Comparison of ENCODE assay signal across 14 mouse cellular contexts in the genomic region with DNA sequence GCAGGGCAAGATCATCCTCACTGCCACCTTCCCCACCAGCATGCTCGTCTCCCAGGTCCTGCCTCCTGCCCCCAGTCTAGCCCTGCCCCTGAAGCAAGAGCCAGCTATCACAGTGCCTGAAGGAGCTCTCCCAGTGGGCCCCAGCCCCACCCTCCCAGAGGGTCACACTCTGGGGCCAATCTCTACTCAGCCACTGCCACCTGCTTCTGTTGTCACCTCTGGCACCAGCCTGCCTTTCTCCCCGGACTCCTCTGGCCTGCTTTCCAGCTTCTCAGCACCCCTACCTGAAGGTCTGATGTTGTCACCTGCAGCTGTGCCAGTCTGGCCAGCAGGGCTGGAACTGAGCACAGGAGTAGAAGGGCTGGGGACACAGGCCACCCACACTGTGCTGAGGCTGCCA. TPM values are rescaled to one million over a fixed set of nuclear protein-coding genes. Genes with fewer than 3 reads are reported as not detected.
DNase-seq lines count a peak whose midpoint lies in the region; ATAC-seq and TF ChIP-seq lines count a peak whose summit lies in the region.
"Had no signal": no experiment of that assay in that cellular context is flagged by ENCODE, and none has a peak within 500 bp of the region (broad histone marks: within the 10 kb centered on the region; RNA-seq: fewer than 3 reads in every experiment).

No protein-coding gene starts in this region.

- H3K9me3 ChIP-seq in heart, embryonic 11.5 days (replicated peaks; ENCODE audit: control insufficient read depth, low read length), result no peaks in the 10 kb centered on the region
- no peaks in the 10 kb centered on the region for H3K9me3 ChIP-seq in liver, postnatal 0 days (ENCODE audit: low read length)
- H3K9me3 ChIP-seq in liver, embryonic 11.5 days (ENCODE audit: control insufficient read depth, low read length), result no peaks in the 10 kb centered on the region
- H3K9me3 ChIP-seq in embryonic facial prominence, embryonic 12.5 days, result no peaks in the 10 kb centered on the region
- no peaks in the 10 kb centered on the region for H3K9me3 ChIP-seq in intestine, embryonic 16.5 days (ENCODE audit: control insufficient read depth, low read length)
- H3K9me3 ChIP-seq: G1E had no signal

- no peak overlapping the region for H3K9ac ChIP-seq in heart, adult 2 months (ENCODE audit: low read depth, low read length)
- no peak overlapping the region for H3K9ac ChIP-seq in heart, embryonic 11.5 days (ENCODE audit: low read depth, low read length)
- no peak overlapping the region for H3K9ac ChIP-seq in liver, postnatal 0 days (replicated peaks)
- H3K9ac ChIP-seq in liver, embryonic 11.5 days (ENCODE audit: low read depth, low read length), result no peak overlapping the region
- 0 out of 2 replicates have a peak overlapping the region, but pooled peaks have one; percentile 91 for H3K9ac ChIP-seq in embryonic facial prominence, embryonic 12.5 days
- peak overlapping the region; percentile 87 for H3K9ac ChIP-seq in intestine, embryonic 16.5 days (ENCODE audit: low read depth, low read length)

- no peak for TF ChIP-seq EP300 in heart, adult 2 months (IDR thresholded peaks at IDR 0.05; ENCODE audit: insufficient read depth, low read depth, low read length)
- TF ChIP-seq EP300 in liver, postnatal 0 days (IDR thresholded peaks at IDR 0.05; ENCODE audit: low read depth), result no peak

- no peak for TF ChIP-seq CTCF in heart, adult 2 months (IDR thresholded peaks at IDR 0.05)
- TF ChIP-seq CTCF in liver, postnatal 0 days (IDR thresholded peaks at IDR 0.05; ENCODE audit: low read depth), result no peak

- 0 out of 2 replicates have a peak, but pooled peaks have one; percentile 22 for TF ChIP-seq POLR2A in heart, adult 2 months (IDR thresholded peaks at IDR 0.05; ENCODE audit: insufficient read depth, low read depth, low read length)

- DNase-seq in heart, adult 2 months, result no peak
- peak; percentile 14 for DNase-seq in liver, postnatal 0 days
- no peak for DNase-seq in liver, embryonic 11.5 days (ENCODE audit: low spot score)
- DNase-seq in spleen, adult 18-20 months, result no peak
- no peak for DNase-seq in spleen, adult 12 weeks (ENCODE audit: low spot score)
- DNase-seq: cerebellum, adult 11 months; kidney, adult 2 months; retina, postnatal 1 day; thymus, postnatal 14 days had no signal

- peaks cover 7% of the 10 kb centered on the region for H3K4me1 ChIP-seq in heart, adult 2 months (ENCODE audit: control insufficient read depth, insufficient read depth, low read length)
- peaks cover 29% of the 10 kb centered on the region for H3K4me1 ChIP-seq in heart, embryonic 11.5 days (ENCODE audit: control insufficient read depth, insufficient read depth, low read length)
- peaks cover 26% of the 10 kb centered on the region for H3K4me1 ChIP-seq in liver, postnatal 0 days (ENCODE audit: insufficient read depth)
- H3K4me1 ChIP-seq in liver, embryonic 11.5 days (replicated peaks; ENCODE audit: control insufficient read depth, insufficient read depth, low read length), result peaks cover 33% of the 10 kb centered on the region
- H3K4me1 ChIP-seq in embryonic facial prominence, embryonic 12.5 days, result peaks cover 37% of the 10 kb centered on the region
- peaks cover 38% of the 10 kb centered on the region for H3K4me1 ChIP-seq in intestine, embryonic 16.5 days (ENCODE audit: control insufficient read depth, insufficient read depth, low read length)

- H3K36me3 ChIP-seq in heart, adult 2 months (ENCODE audit: control insufficient read depth, insufficient read depth, low read length), result no peaks in the 10 kb centered on the region
- 0 out of 2 replicates have a peak, but pooled peaks cover 8% of the 10 kb centered on the region for H3K36me3 ChIP-seq in heart, embryonic 11.5 days (ENCODE audit: control insufficient read depth, insufficient read depth, low read length)
- no peaks in the 10 kb centered on the region; the same call in 1 of the 2 replicates for H3K36me3 ChIP-seq in liver, postnatal 0 days (replicated peaks; ENCODE audit: insufficient read depth, low read length)
- peaks cover 2% of the 10 kb centered on the region; the same call in 1 of the 2 replicates for H3K36me3 ChIP-seq in liver, embryonic 11.5 days (ENCODE audit: control insufficient read depth, insufficient read depth, low read length)
- peaks cover 13% of the 10 kb centered on the region for H3K36me3 ChIP-seq in embryonic facial prominence, embryonic 12.5 days
- peaks cover 2% of the 10 kb centered on the region; the same call in 1 of the 2 replicates for H3K36me3 ChIP-seq in intestine, embryonic 16.5 days (ENCODE audit: control insufficient read depth, insufficient read depth, low read length)

- H3K4me3 ChIP-seq in heart, adult 2 months, result no peak overlapping the region
- H3K4me3 ChIP-seq in heart, embryonic 11.5 days (ENCODE audit: low read depth, low read length), result no peak overlapping the region
- H3K4me3 ChIP-seq in liver, postnatal 0 days (ENCODE audit: low read depth, low read length), result no peak overlapping the region
- H3K4me3 ChIP-seq in liver, embryonic 11.5 days (ENCODE audit: low read depth, low read length), result no peak overlapping the region
- H3K4me3 ChIP-seq in embryonic facial prominence, embryonic 12.5 days, result no peak overlapping the region
- peak overlapping the region; percentile 3; the same call in 1 of the 2 replicates for H3K4me3 ChIP-seq in intestine, embryonic 16.5 days (ENCODE audit: low read length)

- no peak for ATAC-seq in heart, embryonic 11.5 days (replicated peaks; ENCODE audit: insufficient number of reproducible peaks, low FRiP score, low TSS enrichment)
- no peak for ATAC-seq in liver, postnatal 0 days
- no peak for ATAC-seq in liver, embryonic 11.5 days (replicated peaks; ENCODE audit: low FRiP score)
- ATAC-seq in embryonic facial prominence, embryonic 12.5 days (ENCODE audit: insufficient number of reproducible peaks, insufficient read depth, low FRiP score, low TSS enrichment), result no peak
- ATAC-seq in intestine, embryonic 16.5 days, result no peak

- no peaks in the 10 kb centered on the region for H3K79me2 ChIP-seq in heart, adult 2 months (replicated peaks; ENCODE audit: control insufficient read depth, insufficient read depth, low read length)

- H3K4me2 ChIP-seq in heart, embryonic 11.5 days, result no peak overlapping the region
- no peak overlapping the region for H3K4me2 ChIP-seq in liver, postnatal 0 days (ENCODE audit: low read depth, low read length)
- H3K4me2 ChIP-seq in liver, embryonic 11.5 days, result no peak overlapping the region
- H3K4me2 ChIP-seq in embryonic facial prominence, embryonic 12.5 days (replicated peaks), result peak overlapping the region; percentile 85
- H3K4me2 ChIP-seq in intestine, embryonic 16.5 days (ENCODE audit: low read depth, low read length), result no peak overlapping the region

- intact Hi-C loops in heart, adult 2 months (cut with DNase I), result no loop called here

- H3K27ac ChIP-seq in heart, adult 2 months, result peak overlapping the region; percentile 53; the same call in 1 of the 2 replicates
- no peak overlapping the region for H3K27ac ChIP-seq in heart, embryonic 11.5 days (ENCODE audit: low read depth, low read length)
- H3K27ac ChIP-seq in liver, postnatal 0 days (ENCODE audit: low read depth), result no peak overlapping the region
- H3K27ac ChIP-seq in liver, embryonic 11.5 days (ENCODE audit: low read depth, low read length), result no peak overlapping the region
- no peak overlapping the region for H3K27ac ChIP-seq in embryonic facial prominence, embryonic 12.5 days
- H3K27ac ChIP-seq in intestine, embryonic 16.5 days (ENCODE audit: low read length), result peak overlapping the region; percentile 23

- no peaks in the 10 kb centered on the region for H3K27me3 ChIP-seq in heart, adult 2 months (ENCODE audit: control insufficient read depth, insufficient read depth, low read length)
- H3K27me3 ChIP-seq in heart, embryonic 11.5 days (ENCODE audit: control insufficient read depth, insufficient read depth, low read length), result no peaks in the 10 kb centered on the region
- peaks cover 33% of the 10 kb centered on the region for H3K27me3 ChIP-seq in liver, postnatal 0 days (ENCODE audit: insufficient read depth, low read length)
- peaks cover 52% of the 10 kb centered on the region for H3K27me3 ChIP-seq in liver, embryonic 11.5 days (replicated peaks; ENCODE audit: control insufficient read depth, insufficient read depth, low read length)
- no peaks in the 10 kb centered on the region for H3K27me3 ChIP-seq in embryonic facial prominence, embryonic 12.5 days
- no peaks in the 10 kb centered on the region for H3K27me3 ChIP-seq in intestine, embryonic 16.5 days (replicated peaks; ENCODE audit: control insufficient read depth, insufficient read depth, low read length)

- WGBS in heart, adult 2 months, result 52% methylated on average over 2 of the region's 2 CpGs
- WGBS in heart, embryonic 11.5 days (ENCODE audit: insufficient replicate concordance), result 32% methylated on average over 2 of the region's 2 CpGs
- WGBS in liver, postnatal 0 days (ENCODE audit: insufficient replicate concordance), result 57% methylated on average over 2 of the region's 2 CpGs
- 44% methylated on average over 2 of the region's 2 CpGs for WGBS in liver, embryonic 11.5 days
- 63% methylated on average over 2 of the region's 2 CpGs for WGBS in embryonic facial prominence, embryonic 12.5 days
- WGBS in intestine, embryonic 16.5 days, result 44% methylated on average over 2 of the region's 2 CpGs

RNA-seq across cellular contexts. Expression of a gene that starts 2.8 kb away (rescaled TPM):
- 1 to 10 TPM; 7.1 to 8.2 TPM for total RNA-seq in heart, adult 2 months (2021)
- 26.0 and 29.8 TPM in 2 replicates for polyA plus RNA-seq in heart, adult 2 months (2012; rRNA removed)
- 6.6 and 6.9 TPM in 2 replicates for polyA plus RNA-seq in heart, embryonic 11.5 days (2014; fragmentation: Nextera tagmentation; extraction: Ambion mirVana)
- polyA plus RNA-seq in liver, postnatal 0 days (2015; fragmentation: Nextera tagmentation; extraction: Ambion mirVana), result 0.78 and 0.82 TPM in 2 replicates
- 3.7 and 4.3 TPM in 2 replicates for polyA plus RNA-seq in liver, embryonic 11.5 days (2014; fragmentation: Nextera tagmentation; extraction: Ambion mirVana)
- polyA plus RNA-seq in embryonic facial prominence, embryonic 12.5 days (2016; fragmentation: Nextera tagmentation; extraction: Ambion mirVana), result 16.6 and 16.9 TPM in 2 replicates
- polyA plus RNA-seq in intestine, embryonic 16.5 days (2015; fragmentation: Nextera tagmentation; extraction: Ambion mirVana), result 7.3 and 7.5 TPM in 2 replicates

RNA-seq across cellular contexts. Expression of a gene that starts 13.6 kb away (rescaled TPM):
- total RNA-seq in heart, adult 2 months (2021), result 100 to 1,000 TPM; 482 to 516 TPM
- polyA plus RNA-seq in heart, adult 2 months (2012; rRNA removed), result 1,225 and 1,460 TPM in 2 replicates
- polyA plus RNA-seq in heart, embryonic 11.5 days (2014; fragmentation: Nextera tagmentation; extraction: Ambion mirVana), result 17.0 and 17.7 TPM in 2 replicates
- 14.2 and 17.6 TPM in 2 replicates for polyA plus RNA-seq in liver, postnatal 0 days (2015; fragmentation: Nextera tagmentation; extraction: Ambion mirVana)
- 12.4 and 13.9 TPM in 2 replicates for polyA plus RNA-seq in liver, embryonic 11.5 days (2014; fragmentation: Nextera tagmentation; extraction: Ambion mirVana)
- polyA plus RNA-seq in embryonic facial prominence, embryonic 12.5 days (2016; fragmentation: Nextera tagmentation; extraction: Ambion mirVana), result 17.5 and 19.1 TPM in 2 replicates
- polyA plus RNA-seq in intestine, embryonic 16.5 days (2015; fragmentation: Nextera tagmentation; extraction: Ambion mirVana), result 54.6 and 59.3 TPM in 2 replicates

RNA-seq across cellular contexts. Expression of a gene that starts 21.0 kb away (rescaled TPM):
- total RNA-seq in heart, adult 2 months (2021), result not detected
- 0.09 TPM in 1 of 2 replicates, not detected in the other for polyA plus RNA-seq in heart, adult 2 months (2012; rRNA removed)
- 2.2 and 2.7 TPM in 2 replicates for polyA plus RNA-seq in heart, embryonic 11.5 days (2014; fragmentation: Nextera tagmentation; extraction: Ambion mirVana)
- polyA plus RNA-seq in liver, postnatal 0 days (2015; fragmentation: Nextera tagmentation; extraction: Ambion mirVana), result 0.17 TPM in 1 of 2 replicates, not detected in the other
- polyA plus RNA-seq in liver, embryonic 11.5 days (2014; fragmentation: Nextera tagmentation; extraction: Ambion mirVana), result 1.2 and 1.9 TPM in 2 replicates
- polyA plus RNA-seq in embryonic facial prominence, embryonic 12.5 days (2016; fragmentation: Nextera tagmentation; extraction: Ambion mirVana), result 3.6 and 3.8 TPM in 2 replicates
- 1.5 and 2.1 TPM in 2 replicates for polyA plus RNA-seq in intestine, embryonic 16.5 days (2015; fragmentation: Nextera tagmentation; extraction: Ambion mirVana)
- polyA plus RNA-seq: C2C12, G1E had no signal

RNA-seq across cellular contexts. Expression of a gene that starts 21.2 kb away (rescaled TPM):
- 10 to 100 TPM; 47.8 to 54.9 TPM for total RNA-seq in heart, adult 2 months (2021)
- polyA plus RNA-seq in heart, adult 2 months (2012; rRNA removed), result 70.9 and 79.4 TPM in 2 replicates
- polyA plus RNA-seq in heart, embryonic 11.5 days (2014; fragmentation: Nextera tagmentation; extraction: Ambion mirVana), result 15.2 and 16.2 TPM in 2 replicates
- 3.2 and 4.6 TPM in 2 replicates for polyA plus RNA-seq in liver, postnatal 0 days (2015; fragmentation: Nextera tagmentation; extraction: Ambion mirVana)
- 10.2 and 12.8 TPM in 2 replicates for polyA plus RNA-seq in liver, embryonic 11.5 days (2014; fragmentation: Nextera tagmentation; extraction: Ambion mirVana)
- 18.8 and 23.1 TPM in 2 replicates for polyA plus RNA-seq in embryonic facial prominence, embryonic 12.5 days (2016; fragmentation: Nextera tagmentation; extraction: Ambion mirVana)
- polyA plus RNA-seq in intestine, embryonic 16.5 days (2015; fragmentation: Nextera tagmentation; extraction: Ambion mirVana), result 6.4 and 6.7 TPM in 2 replicates

RNA-seq across cellular contexts. Expression of a gene that starts 22.4 kb away (rescaled TPM):
- total RNA-seq in heart, adult 2 months (2021), result 1 to 10 TPM; 4.5 to 5.2 TPM
- polyA plus RNA-seq in heart, adult 2 months (2012; rRNA removed), result 3.3 and 5.4 TPM in 2 replicates
- polyA plus RNA-seq in heart, embryonic 11.5 days (2014; fragmentation: Nextera tagmentation; extraction: Ambion mirVana), result 6.3 and 6.4 TPM in 2 replicates
- 3.2 and 3.6 TPM in 2 replicates for polyA plus RNA-seq in liver, postnatal 0 days (2015; fragmentation: Nextera tagmentation; extraction: Ambion mirVana)
- polyA plus RNA-seq in liver, embryonic 11.5 days (2014; fragmentation: Nextera tagmentation; extraction: Ambion mirVana), result 9.9 TPM in 2 replicates
- 19.8 and 21.6 TPM in 2 replicates for polyA plus RNA-seq in embryonic facial prominence, embryonic 12.5 days (2016; fragmentation: Nextera tagmentation; extraction: Ambion mirVana)
- polyA plus RNA-seq in intestine, embryonic 16.5 days (2015; fragmentation: Nextera tagmentation; extraction: Ambion mirVana), result 10.8 and 11.0 TPM in 2 replicates

Comparison
In these comparisons a context has a peak if more than half of its experiments do, and no peak if none do; other contexts are left out.
1. H3K27ac ChIP-seq: peak in heart, adult 2 months (single experiment) and intestine, embryonic 16.5 days (single experiment); none in heart, embryonic 11.5 days (single experiment), liver, postnatal 0 days (single experiment), liver, embryonic 11.5 days (single experiment) and embryonic facial prominence, embryonic 12.5 days (single experiment).
2. RNA of a gene that starts 13.6 kb away (polyA plus RNA-seq): 1,225 to 1,460 TPM in heart, adult 2 months; 54.6 to 59.3 TPM in intestine, embryonic 16.5 days, 17.5 to 19.1 TPM in embryonic facial prominence, embryonic 12.5 days, 17.0 to 17.7 TPM in heart, embryonic 11.5 days, 14.2 to 17.6 TPM in liver, postnatal 0 days and 12.4 to 13.9 TPM in liver, embryonic 11.5 days; every median in the first group is over 10 times any median in the second.
3. H3K9ac ChIP-seq: peak in embryonic facial prominence, embryonic 12.5 days (single experiment) and intestine, embryonic 16.5 days (single experiment); none in heart, adult 2 months (single experiment), heart, embryonic 11.5 days (single experiment), liver, postnatal 0 days (single experiment) and liver, embryonic 11.5 days (single experiment).